Mouse (Mus musculus): Measurements from ENCODE around the gene Map6.

DNA sequence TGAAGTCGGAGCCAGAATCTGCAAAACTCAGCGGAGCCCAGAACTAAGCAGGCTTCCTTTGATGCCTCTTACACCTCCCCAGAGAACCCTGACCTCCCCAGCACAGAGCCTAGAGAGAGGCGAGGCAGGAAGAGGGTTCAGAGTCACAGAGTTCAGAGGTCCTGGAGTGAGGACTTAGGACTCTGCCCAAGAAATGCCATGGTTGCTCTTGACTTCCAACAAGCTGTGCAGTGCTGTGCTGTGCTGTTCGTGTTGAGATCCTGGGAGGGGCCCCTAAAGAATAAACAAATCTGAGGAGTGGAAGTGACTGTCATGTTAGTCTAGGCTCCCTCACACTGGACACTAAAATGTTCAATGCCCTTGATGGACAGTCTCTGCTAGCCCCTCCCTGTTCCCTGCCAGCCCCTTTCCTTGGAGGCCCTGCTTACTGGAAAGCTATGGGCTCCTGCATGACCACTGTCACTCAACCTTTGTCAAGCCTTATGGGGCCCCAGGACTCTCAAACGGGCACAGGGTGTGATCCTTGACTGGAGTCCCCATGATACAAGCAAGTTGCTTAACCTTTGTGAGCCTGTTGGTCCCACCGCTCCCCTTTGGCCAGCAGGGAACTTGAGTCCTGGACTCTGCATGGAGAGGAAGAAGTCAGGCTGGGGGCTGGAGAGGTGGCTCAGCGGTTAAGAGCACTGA is 37.0 kb upstream of the Map6 start:
- TF ChIP-seq CTCF (IDR thresholded peaks at IDR 0.05; ENCODE audit: control insufficient read depth, insufficient read depth, insufficient replicate concordance, low read depth, low read length) (no peak), POLR2A (IDR thresholded peaks at IDR 0.05; ENCODE audit: control insufficient read depth, low read depth, low read length) (no peak)

Data from testis, adult 2 months (tissue).